Mouse (Mus musculus): ENCODE data around the gene Ndrg3.

GRCm38 (mm10) chr2:156901883-156902282 lies 90.0 kb downstream of the Ndrg3 start:
- TF ChIP-seq CTCF (IDR thresholded peaks at IDR 0.05; ENCODE audit: control insufficient read depth, insufficient read depth, insufficient read length), result no peak
- TF ChIP-seq MYOG (IDR thresholded peaks at IDR 0.05; ENCODE audit: control insufficient read depth, extremely low read depth, insufficient read length), result no peak
